ENCODE assay signal across 14 mouse cellular contexts in genomic region chr10:60723345-60723744, GRCm38 (mm10). TPM values are rescaled to one million over a fixed set of nuclear protein-coding genes. Genes with fewer than 3 reads are reported as not detected.
DNase-seq lines count a peak whose midpoint lies in the region; ATAC-seq and TF ChIP-seq lines count a peak whose summit lies in the region.
"Had no signal": no experiment of that assay in that cellular context is flagged by ENCODE, and none has a peak within 500 bp of the region (broad histone marks: within the 10 kb centered on the region; RNA-seq: fewer than 3 reads in every experiment).

No protein-coding gene starts in this region.

- H3K9ac ChIP-seq in kidney, postnatal 0 days (ENCODE audit: low read depth, low read length), result no peak overlapping the region
- no peak overlapping the region for H3K9ac ChIP-seq in midbrain, postnatal 0 days (replicated peaks; ENCODE audit: low read length, poor library complexity, severe bottlenecking)
- H3K9ac ChIP-seq: midbrain, embryonic 13.5 days; neural tube, embryonic 12.5 days had no signal

- no peak for TF ChIP-seq POLR2A in thymus, adult 2 months (IDR thresholded peaks at IDR 0.05; ENCODE audit: control insufficient read depth, extremely low read depth, insufficient read depth, low read length, poor library complexity)
- no peak for TF ChIP-seq POLR2A in embryonic fibroblast, embryonic 13.5 days (IDR thresholded peaks at IDR 0.05; ENCODE audit: low read depth, low read length)

- no peaks in the 10 kb centered on the region for H3K9me3 ChIP-seq in kidney, postnatal 0 days (replicated peaks; ENCODE audit: low read length)
- no peaks in the 10 kb centered on the region for H3K9me3 ChIP-seq in midbrain, postnatal 0 days (ENCODE audit: low read length)
- H3K9me3 ChIP-seq: embryonic facial prominence, embryonic 10.5 days; heart, embryonic 10.5 days; midbrain, embryonic 13.5 days; neural tube, embryonic 12.5 days had no signal

- no peak overlapping the region for H3K27ac ChIP-seq in kidney, postnatal 0 days
- no peak overlapping the region for H3K27ac ChIP-seq in thymus, adult 2 months (ENCODE audit: control insufficient read depth, insufficient read depth, low read length)
- H3K27ac ChIP-seq in embryonic fibroblast, embryonic 13.5 days (ENCODE audit: insufficient read depth, low read length), result no peak overlapping the region
- no peak overlapping the region for H3K27ac ChIP-seq in midbrain, postnatal 0 days (ENCODE audit: low read depth, low read length)
- H3K27ac ChIP-seq: embryonic facial prominence, embryonic 10.5 days; heart, embryonic 10.5 days; midbrain, embryonic 13.5 days; neural tube, embryonic 12.5 days had no signal

- no peaks in the 10 kb centered on the region for H3K27me3 ChIP-seq in kidney, postnatal 0 days (ENCODE audit: insufficient read depth, low read length)
- H3K27me3 ChIP-seq in thymus, adult 2 months (ENCODE audit: control insufficient read depth, insufficient read depth, low read length), result no peaks in the 10 kb centered on the region
- H3K27me3 ChIP-seq in midbrain, postnatal 0 days (ENCODE audit: insufficient read depth, low read length), result no peaks in the 10 kb centered on the region
- H3K27me3 ChIP-seq: neural tube, embryonic 12.5 days had no signal

- 39% methylated on average over 1 of the region's 1 CpGs for WGBS in kidney, postnatal 0 days
- WGBS in thymus, adult 2 months, result 47% methylated on average over 1 of the region's 1 CpGs
- WGBS in midbrain, postnatal 0 days, result 42% methylated on average over 1 of the region's 1 CpGs

- no peak overlapping the region for H3K4me2 ChIP-seq in kidney, postnatal 0 days (ENCODE audit: low read length)
- no peak overlapping the region for H3K4me2 ChIP-seq in midbrain, postnatal 0 days (ENCODE audit: low read depth, low read length, poor library complexity, severe bottlenecking)
- H3K4me2 ChIP-seq: midbrain, embryonic 13.5 days; neural tube, embryonic 12.5 days had no signal

- TF ChIP-seq CTCF in kidney, postnatal 0 days (IDR thresholded peaks at IDR 0.05; ENCODE audit: low read depth), result peak; percentile 35; the same call in 1 of the 2 replicates
- peak; percentile 52; the same call in 1 of the 2 replicates for TF ChIP-seq CTCF in thymus, adult 2 months (IDR thresholded peaks at IDR 0.05; ENCODE audit: borderline replicate concordance, control insufficient read depth, extremely low read depth, insufficient read depth, low read length, poor library complexity)
- peak; percentile 16; the same call in 1 of the 2 replicates for TF ChIP-seq CTCF in embryonic fibroblast, embryonic 13.5 days (IDR thresholded peaks at IDR 0.05; ENCODE audit: borderline replicate concordance, insufficient read depth, low read length)
- no peak for TF ChIP-seq CTCF in midbrain, postnatal 0 days (IDR thresholded peaks at IDR 0.05)

- no peak for ATAC-seq in kidney, postnatal 0 days (replicated peaks; ENCODE audit: low FRiP score, low read depth)
- ATAC-seq in midbrain, postnatal 0 days (ENCODE audit: low FRiP score), result no peak
- ATAC-seq: midbrain, embryonic 13.5 days had no signal

- no peaks in the 10 kb centered on the region for H3K4me1 ChIP-seq in kidney, postnatal 0 days (replicated peaks; ENCODE audit: insufficient read depth, low read length)
- peaks cover 3% of the 10 kb centered on the region for H3K4me1 ChIP-seq in thymus, adult 2 months (replicated peaks; ENCODE audit: control insufficient read depth, insufficient read depth, low read length)
- no peaks in the 10 kb centered on the region for H3K4me1 ChIP-seq in embryonic fibroblast, embryonic 13.5 days (ENCODE audit: control insufficient read depth, insufficient read depth, low read length)
- H3K4me1 ChIP-seq in midbrain, postnatal 0 days (ENCODE audit: insufficient read depth, low read length), result peaks cover 6% of the 10 kb centered on the region; the same call in 1 of the 2 replicates
- H3K4me1 ChIP-seq: heart, embryonic 10.5 days; neural tube, embryonic 12.5 days had no signal

- H3K4me3 ChIP-seq in kidney, postnatal 0 days (replicated peaks; ENCODE audit: low read depth, low read length), result no peak overlapping the region
- no peak overlapping the region for H3K4me3 ChIP-seq in thymus, adult 2 months (ENCODE audit: control insufficient read depth, insufficient read depth, low read length)
- H3K4me3 ChIP-seq in embryonic fibroblast, embryonic 13.5 days (ENCODE audit: insufficient read depth, low read length), result no peak overlapping the region
- H3K4me3 ChIP-seq in midbrain, postnatal 0 days (ENCODE audit: low read depth, low read length), result no peak overlapping the region
- H3K4me3 ChIP-seq: embryonic facial prominence, embryonic 10.5 days; heart, embryonic 10.5 days; midbrain, embryonic 13.5 days; neural tube, embryonic 12.5 days had no signal

- 0 out of 2 replicates have a peak, but pooled peaks cover 5% of the 10 kb centered on the region for H3K36me3 ChIP-seq in kidney, postnatal 0 days (ENCODE audit: insufficient read depth, low read length)
- H3K36me3 ChIP-seq in thymus, adult 2 months (ENCODE audit: control insufficient read depth, insufficient read depth, low read length), result peaks cover 4% of the 10 kb centered on the region; the same call in 1 of the 2 replicates
- H3K36me3 ChIP-seq in midbrain, postnatal 0 days (ENCODE audit: insufficient read depth, low read length), result no peaks in the 10 kb centered on the region
- H3K36me3 ChIP-seq: heart, embryonic 10.5 days had no signal

- DNase-seq in kidney, postnatal 0 days (ENCODE audit: low spot score), result no peak
- DNase-seq in kidney, adult 11 months, result no peak
- no peak for DNase-seq in thymus, adult 2 months
- DNase-seq in thymus, adult 18-20 months, result no peak
- DNase-seq in yolk sac, embryonic 10.5 days (ENCODE audit: low spot score), result no peak
- no peak for DNase-seq in midbrain, postnatal 0 days (ENCODE audit: low spot score)
- DNase-seq: cerebellum, adult 9-10 months; kidney, adult 8-10 months; lung, postnatal 14 days had no signal

RNA-seq across cellular contexts. Expression of gene Cdh23, which starts 27.1 kb away (rescaled TPM):
- 0.25 and 0.28 TPM in 2 replicates for polyA plus RNA-seq in kidney, postnatal 0 days (2015; fragmentation: Nextera tagmentation; extraction: Ambion mirVana)
- polyA plus RNA-seq in thymus, adult 2 months (2012; rRNA removed), result 3.5 and 4.6 TPM in 2 replicates
- polyA plus RNA-seq in embryonic fibroblast, embryonic 13.5 days (2011; ENCODE audit: insufficient read length, low read depth, missing spikeins), result 0.53 and 0.86 TPM in 2 replicates
- 20.8 and 24.7 TPM in 2 replicates for total RNA-seq in midbrain, postnatal 0 days (2014; rRNA removed)
- polyA plus RNA-seq in midbrain, postnatal 0 days (2015; fragmentation: Nextera tagmentation; extraction: Ambion mirVana), result 4.4 and 4.8 TPM in 2 replicates

RNA-seq across cellular contexts. Expression of gene Slc29a3, which starts 29.2 kb away (rescaled TPM):
- polyA plus RNA-seq in kidney, postnatal 0 days (2015; fragmentation: Nextera tagmentation; extraction: Ambion mirVana), result 17.8 and 19.6 TPM in 2 replicates
- 33.9 and 43.2 TPM in 2 replicates for polyA plus RNA-seq in thymus, adult 2 months (2012; rRNA removed)
- 21.3 and 23.5 TPM in 2 replicates for polyA plus RNA-seq in embryonic fibroblast, embryonic 13.5 days (2011; ENCODE audit: insufficient read length, low read depth, missing spikeins)
- 7.3 and 7.8 TPM in 2 replicates for total RNA-seq in midbrain, postnatal 0 days (2014; rRNA removed)
- polyA plus RNA-seq in midbrain, postnatal 0 days (2015; fragmentation: Nextera tagmentation; extraction: Ambion mirVana), result 6.9 and 8.5 TPM in 2 replicates
